Mouse (Mus musculus) frontal cortex, adult 2 months (tissue): ENCODE results near the gene Ephx1. TPM values are rescaled to one million over a fixed set of nuclear protein-coding genes. Genes with fewer than 3 reads are reported as not detected.
A peak's percentile ranks its signal among the peaks of the same experiment; 100 is the strongest.
"Not testable (repeated sequence)": the region's sequence is repeated elsewhere in the genome, so short reads cannot be mapped to it uniquely, and the experiment has no call there.

ENCODE experiments used
- DNase-seq, 2 experiments: peaks; one replicate each; pipeline ENCODE4 v3.0.0; 2022; ENCODE audit warnings: low spot score in 1 of 2; ENCODE audit errors: extremely low spot score in 1 of 2
- polyA plus RNA-seq: library from polyadenylated mRNA; depleted of rRNA; stranded (reverse); fragments of >200 nt; gene quantifications from 2 replicates; pipeline ENCODE4 v1.2.3, GENCODE M21; 2012

Gene Ephx1
- polyA plus RNA-seq, 1 experiment = 29.8 TPM

GRCm38 (mm10) chr1:181014731-181015500 lies 5.8 kb downstream of the Ephx1 start:
- DNase-seq = peak in 1 of 2 experiments; percentile 22

GRCm38 (mm10) chr1:181013446-181013845 lies 7.3 kb downstream of the Ephx1 start:
- DNase-seq = no peak

- no peak for DNase-seq
These were observed 8.3 kb downstream of the Ephx1 start for GRCm38 (mm10) chr1:181012416-181012815.

- no peak for DNase-seq
These were observed 9.1 kb downstream of the Ephx1 start for GRCm38 (mm10) chr1:181011601-181012000.

- no peak for DNase-seq
These were observed 10.4 kb downstream of the Ephx1 start for GRCm38 (mm10) chr1:181010171-181010932.

GRCm38 (mm10) chr1:181009754-181010153 lies 10.9 kb downstream of the Ephx1 start:
- no peak for DNase-seq

- no peak for DNase-seq
These were observed 11.6 kb downstream of the Ephx1 start for GRCm38 (mm10) chr1:181009011-181009590.

GRCm38 (mm10) chr1:181008266-181008665 lies 12.4 kb downstream of the Ephx1 start:
- DNase-seq = no peak

- no peak for DNase-seq
These were observed 12.9 kb downstream of the Ephx1 start for GRCm38 (mm10) chr1:181007831-181008230.

GRCm38 (mm10) chr1:181005331-181005730 lies 15.4 kb downstream of the Ephx1 start:
- no peak for DNase-seq

GRCm38 (mm10) chr1:181003790-181004189 lies 16.9 kb downstream of the Ephx1 start:
- DNase-seq = no peak

- no peak for DNase-seq
These were observed 19.1 kb downstream of the Ephx1 start for GRCm38 (mm10) chr1:181001621-181002020.

GRCm38 (mm10) chr1:181001217-181001616 lies 19.5 kb downstream of the Ephx1 start:
- no peak for DNase-seq

- no peak for DNase-seq
These were observed 20.1 kb downstream of the Ephx1 start for GRCm38 (mm10) chr1:181000501-181001092.

- DNase-seq = peak; percentile 20 to 84
These were observed 28.6 kb downstream of the Ephx1 start for GRCm38 (mm10) chr1:180992142-180992541.

- DNase-seq = no peak
These were observed 30.0 kb downstream of the Ephx1 start for GRCm38 (mm10) chr1:180990671-180991070.

GRCm38 (mm10) chr1:180987759-180988158 lies 32.9 kb downstream of the Ephx1 start:
- peak; percentile 24 to 83 for DNase-seq

GRCm38 (mm10) chr1:180986701-180987100 lies 34.0 kb downstream of the Ephx1 start:
- no peak for DNase-seq

GRCm38 (mm10) chr1:180981298-180982046 lies 39.2 kb downstream of the Ephx1 start:
- not testable (repeated sequence) for DNase-seq

- DNase-seq = no peak
These were observed 40.2 kb downstream of the Ephx1 start for GRCm38 (mm10) chr1:180980464-180980863.
